Mouse (Mus musculus): ENCODE measurements at regions not wholly inside any gene's neighbourhood (a gene's known extent, or its start where the extent isn't known, plus 50 kb on each side); places are given as distances from the start of the nearest gene placed in this dataset.

- H3K9ac ChIP-seq (ENCODE audit: low read length) = no peak overlapping the region
- 75% methylated on average over 1 of the region's 1 CpGs for WGBS
- H3K4me1 ChIP-seq (replicated peaks; ENCODE audit: control insufficient read depth, insufficient read depth) = no peaks in the 10 kb centered on the region
- no peak for ATAC-seq (ENCODE audit: low FRiP score, low TSS enrichment)
- no peaks in the 10 kb centered on the region for H3K36me3 ChIP-seq (ENCODE audit: control insufficient read depth, insufficient read depth, low read length)
- no peaks in the 10 kb centered on the region for H3K9me3 ChIP-seq (ENCODE audit: control insufficient read depth, low read length)
- H3K4me2 ChIP-seq (replicated peaks; ENCODE audit: low read depth) = no peak overlapping the region
- no peak overlapping the region for H3K4me3 ChIP-seq (ENCODE audit: low read depth, low read length)
- no peak for DNase-seq (ENCODE audit: low spot score)
- no peak overlapping the region for H3K27ac ChIP-seq (replicated peaks)
- H3K27me3 ChIP-seq (ENCODE audit: control insufficient read depth, insufficient read depth, low read length) = no peaks in the 10 kb centered on the region
- TF ChIP-seq EP300 (optimal IDR thresholded peaks at IDR 0.05) (no peak), CTCF (IDR thresholded peaks at IDR 0.05; ENCODE audit: low read depth) (no peak)
These were observed 726.7 kb downstream of the Inhba start for GRCm38 (mm10) chr13:16738313-16738712.

- H3K4me2 ChIP-seq (replicated peaks; ENCODE audit: low read depth) = no peak overlapping the region
- no peaks in the 10 kb centered on the region for H3K4me1 ChIP-seq (replicated peaks; ENCODE audit: control insufficient read depth, insufficient read depth)
- H3K9me3 ChIP-seq (ENCODE audit: control insufficient read depth, low read length) = no peaks in the 10 kb centered on the region
- no peak overlapping the region for H3K9ac ChIP-seq (ENCODE audit: low read length)
- TF ChIP-seq CTCF (IDR thresholded peaks at IDR 0.05; ENCODE audit: low read depth) (no peak), EP300 (optimal IDR thresholded peaks at IDR 0.05) (no peak)
- ATAC-seq (ENCODE audit: low FRiP score, low TSS enrichment) = no peak
- H3K36me3 ChIP-seq (ENCODE audit: control insufficient read depth, insufficient read depth, low read length) = no peaks in the 10 kb centered on the region
- H3K4me3 ChIP-seq (ENCODE audit: low read depth, low read length) = no peak overlapping the region
- 86% methylated on average over 3 of the region's 3 CpGs for WGBS
- no peak overlapping the region for H3K27ac ChIP-seq (replicated peaks)
- no peak for DNase-seq (ENCODE audit: low spot score)
- no peaks in the 10 kb centered on the region for H3K27me3 ChIP-seq (ENCODE audit: control insufficient read depth, insufficient read depth, low read length)
These were observed 727.9 kb downstream of the Inhba start for GRCm38 (mm10) chr13:16739563-16739962.

- H3K9ac ChIP-seq (ENCODE audit: low read length) = no peak overlapping the region
- DNase-seq (ENCODE audit: low spot score) = no peak
- H3K27me3 ChIP-seq (ENCODE audit: control insufficient read depth, insufficient read depth, low read length) = no peaks in the 10 kb centered on the region
- ATAC-seq (ENCODE audit: low FRiP score, low TSS enrichment) = peak; percentile 53; the same call in 1 of the 2 replicates
- no peak overlapping the region for H3K4me3 ChIP-seq (ENCODE audit: low read depth, low read length)
- H3K4me2 ChIP-seq (replicated peaks; ENCODE audit: low read depth) = no peak overlapping the region
- no peak overlapping the region for H3K27ac ChIP-seq (replicated peaks)
- H3K36me3 ChIP-seq (ENCODE audit: control insufficient read depth, insufficient read depth, low read length) = no peaks in the 10 kb centered on the region
- WGBS = 57% methylated on average over 1 of the region's 1 CpGs
- no peaks in the 10 kb centered on the region for H3K4me1 ChIP-seq (replicated peaks; ENCODE audit: control insufficient read depth, insufficient read depth)
- H3K9me3 ChIP-seq (ENCODE audit: control insufficient read depth, low read length) = no peaks in the 10 kb centered on the region
- no peak for TF ChIP-seq CTCF (IDR thresholded peaks at IDR 0.05; ENCODE audit: low read depth)
- no peak for TF ChIP-seq EP300 (optimal IDR thresholded peaks at IDR 0.05)
These were observed 732.6 kb downstream of the Inhba start for GRCm38 (mm10) chr13:16744237-16744636.

- Histone ChIP-seq H3K27me3 (ENCODE audit: control insufficient read depth, insufficient read depth, low read length) (no peaks in the 10 kb centered on the region), H3K9me3 (ENCODE audit: control insufficient read depth, low read length) (no peaks in the 10 kb centered on the region), H3K27ac (replicated peaks) (no peak overlapping the region), H3K4me3 (ENCODE audit: low read depth, low read length) (no peak overlapping the region), H3K9ac (ENCODE audit: low read length) (no peak overlapping the region), H3K4me1 (replicated peaks; ENCODE audit: control insufficient read depth, insufficient read depth) (no peaks in the 10 kb centered on the region), H3K36me3 (ENCODE audit: control insufficient read depth, insufficient read depth, low read length) (no peaks in the 10 kb centered on the region), H3K4me2 (replicated peaks; ENCODE audit: low read depth) (no peak overlapping the region)
- ATAC-seq (ENCODE audit: low FRiP score, low TSS enrichment) (no peak), DNase-seq (ENCODE audit: low spot score) (no peak)
- WGBS = 90% methylated on average over 1 of the region's 1 CpGs
- no peak for TF ChIP-seq CTCF (IDR thresholded peaks at IDR 0.05; ENCODE audit: low read depth)
- TF ChIP-seq EP300 (optimal IDR thresholded peaks at IDR 0.05) = no peak
These were observed 734.0 kb downstream of the Inhba start for GRCm38 (mm10) chr13:16745644-16746043.

- H3K27me3 ChIP-seq (ENCODE audit: control insufficient read depth, insufficient read depth, low read length) = no peaks in the 10 kb centered on the region
- DNase-seq (ENCODE audit: low spot score) (no peak), ATAC-seq (ENCODE audit: low FRiP score, low TSS enrichment) (no peak)
- no peaks in the 10 kb centered on the region for H3K36me3 ChIP-seq (ENCODE audit: control insufficient read depth, insufficient read depth, low read length)
- H3K27ac ChIP-seq (replicated peaks) = no peak overlapping the region
- no peaks in the 10 kb centered on the region for H3K4me1 ChIP-seq (replicated peaks; ENCODE audit: control insufficient read depth, insufficient read depth)
- H3K9ac ChIP-seq (ENCODE audit: low read length) = no peak overlapping the region
- TF ChIP-seq CTCF (IDR thresholded peaks at IDR 0.05; ENCODE audit: low read depth) (no peak), EP300 (optimal IDR thresholded peaks at IDR 0.05) (no peak)
- no peak overlapping the region for H3K4me3 ChIP-seq (ENCODE audit: low read depth, low read length)
- H3K9me3 ChIP-seq (ENCODE audit: control insufficient read depth, low read length) = no peaks in the 10 kb centered on the region
- 71% methylated on average over 1 of the region's 1 CpGs for WGBS
- H3K4me2 ChIP-seq (replicated peaks; ENCODE audit: low read depth) = no peak overlapping the region
These were observed 734.8 kb downstream of the Inhba start for GRCm38 (mm10) chr13:16746451-16746850.

- Histone ChIP-seq H3K4me2 (replicated peaks; ENCODE audit: low read depth) (no peak overlapping the region), H3K9me3 (ENCODE audit: control insufficient read depth, low read length) (no peaks in the 10 kb centered on the region), H3K36me3 (ENCODE audit: control insufficient read depth, insufficient read depth, low read length) (no peaks in the 10 kb centered on the region), H3K27me3 (ENCODE audit: control insufficient read depth, insufficient read depth, low read length) (no peaks in the 10 kb centered on the region), H3K9ac (ENCODE audit: low read length) (no peak overlapping the region), H3K4me3 (ENCODE audit: low read depth, low read length) (no peak overlapping the region), H3K4me1 (replicated peaks; ENCODE audit: control insufficient read depth, insufficient read depth) (no peaks in the 10 kb centered on the region), H3K27ac (replicated peaks) (no peak overlapping the region)
- ATAC-seq (ENCODE audit: low FRiP score, low TSS enrichment) = no peak
- 58% methylated on average over 3 of the region's 3 CpGs for WGBS
- TF ChIP-seq CTCF (IDR thresholded peaks at IDR 0.05; ENCODE audit: low read depth) (no peak), EP300 (optimal IDR thresholded peaks at IDR 0.05) (no peak)
- DNase-seq (ENCODE audit: low spot score) = no peak
These were observed 744.6 kb downstream of the Inhba start for GRCm38 (mm10) chr13:16756264-16756663.

All from stomach, postnatal 0 days (tissue).